Mouse (Mus musculus): ENCODE measurements around the gene Scrn1.

The Scrn1 gene

DNA sequence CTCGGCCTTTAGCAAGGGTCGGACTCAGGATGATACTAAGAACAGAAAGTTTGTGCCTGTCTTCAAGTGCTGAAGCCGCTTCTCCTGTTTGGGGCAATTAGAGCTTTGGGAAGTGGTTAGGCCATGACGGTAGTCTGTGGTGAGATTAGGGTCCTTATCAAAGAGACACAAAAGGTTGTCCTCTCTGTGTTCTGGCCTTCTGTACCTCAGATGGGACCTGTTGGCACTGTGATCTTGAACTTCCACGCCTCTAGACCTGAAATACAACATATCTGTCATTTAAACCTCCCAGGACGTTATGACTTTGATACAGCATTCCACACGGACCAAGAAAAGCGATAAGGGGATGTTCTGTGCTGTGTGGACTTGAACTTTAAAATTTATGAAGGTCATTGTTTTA lies 37.6 kb downstream of the Scrn1 start:
- DNase-seq = no peak

DNA sequence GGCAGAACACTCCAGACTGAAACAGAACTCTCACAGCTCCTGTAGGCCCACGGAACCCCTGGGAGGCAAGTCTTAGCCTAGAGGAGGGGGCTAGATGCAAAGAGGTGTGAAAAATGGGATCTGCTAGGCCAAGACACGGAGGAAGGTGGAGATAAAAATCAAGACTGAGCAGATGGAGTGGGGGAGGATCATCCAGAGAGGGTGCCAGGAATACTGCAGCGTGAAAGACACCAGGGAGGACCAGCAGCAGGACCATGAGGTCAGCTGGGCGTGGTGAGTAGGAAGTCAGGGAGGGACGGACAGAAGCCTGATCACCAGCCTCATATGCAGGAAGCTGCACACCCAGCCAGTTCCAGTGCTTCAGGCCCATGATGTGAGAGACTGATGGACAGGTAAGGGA lies 47.5 kb downstream of the Scrn1 start:
- DNase-seq = peak; percentile 83

DNA sequence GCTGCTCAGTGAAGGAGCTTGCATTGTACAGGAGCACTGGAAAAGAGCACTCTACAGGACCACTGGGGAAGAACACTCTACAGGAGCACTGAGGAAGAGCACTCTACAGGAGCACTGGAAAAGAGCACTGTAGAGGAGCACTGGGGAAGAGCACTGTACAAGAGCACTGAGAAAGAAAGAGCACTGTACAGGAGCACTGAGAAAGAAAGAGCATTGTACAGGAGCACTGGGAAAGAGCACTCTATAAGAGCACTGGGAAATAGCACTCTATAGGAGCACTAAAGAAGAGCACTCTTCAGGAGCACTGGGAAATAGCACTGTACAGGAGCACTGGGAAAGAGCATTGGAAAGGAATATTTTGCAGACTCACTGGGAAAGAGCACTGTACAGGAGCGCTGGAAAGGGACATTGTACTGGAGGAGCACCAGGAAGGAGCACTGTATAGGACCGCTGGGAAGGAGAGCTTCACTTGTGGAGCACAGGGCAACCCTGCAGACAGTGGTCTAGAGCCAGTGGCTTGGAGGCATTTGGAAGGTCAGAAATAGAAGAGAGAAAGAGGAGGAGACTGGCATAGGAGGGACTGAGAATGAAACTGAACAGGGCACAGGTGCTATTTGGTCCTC lies 49.7 kb downstream of the Scrn1 start:
- no peak for DNase-seq

DNA sequence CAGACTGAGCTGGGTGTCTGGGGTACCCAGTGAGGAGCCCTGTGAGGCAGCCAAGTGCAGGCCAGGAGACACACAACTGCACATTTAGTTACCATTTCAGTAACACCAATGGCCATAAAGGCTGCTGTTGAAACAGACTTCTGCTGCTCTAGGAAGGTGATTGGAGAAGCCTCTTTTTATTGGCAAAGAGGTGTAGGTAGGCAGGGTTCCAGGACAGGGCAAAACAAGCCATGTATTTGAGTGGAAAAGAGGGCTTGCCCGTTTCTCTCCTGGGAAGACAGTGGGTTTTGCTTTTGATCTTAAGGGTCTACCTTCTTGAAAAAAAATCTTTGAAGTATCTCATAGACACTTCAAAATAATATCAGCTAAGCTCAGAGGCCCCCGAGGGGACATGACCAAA lies 54.0 kb downstream of the Scrn1 start:
- peak; percentile 56 for DNase-seq

- DNase-seq = peak; percentile 45
These were observed 57.0 kb downstream of the Scrn1 start for GRCm38 (mm10) chr6:54509264-54509663.

- DNase-seq = no peak
These were observed 58.0 kb downstream of the Scrn1 start for GRCm38 (mm10) chr6:54508256-54508793.

DNA sequence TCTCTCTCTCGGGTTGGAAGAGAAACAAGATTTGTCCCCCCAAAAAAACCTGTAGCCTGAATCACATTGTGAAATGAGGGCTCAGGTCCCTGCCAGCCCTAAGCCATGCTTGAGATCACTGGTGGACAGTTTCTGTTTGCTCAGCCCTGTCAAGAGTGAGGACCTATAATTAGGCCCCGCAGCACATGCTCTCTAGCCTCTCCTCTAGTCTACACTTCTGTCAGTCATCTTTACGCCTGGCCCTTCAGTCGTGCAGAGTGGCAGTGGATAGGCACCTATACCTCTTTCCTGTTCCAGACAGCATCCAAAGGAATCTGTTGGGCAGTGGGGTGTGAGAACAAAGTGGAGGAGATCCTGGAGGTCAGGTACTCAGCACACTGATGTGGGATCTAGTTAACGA lies 58.5 kb downstream of the Scrn1 start:
- no peak for DNase-seq

DNA sequence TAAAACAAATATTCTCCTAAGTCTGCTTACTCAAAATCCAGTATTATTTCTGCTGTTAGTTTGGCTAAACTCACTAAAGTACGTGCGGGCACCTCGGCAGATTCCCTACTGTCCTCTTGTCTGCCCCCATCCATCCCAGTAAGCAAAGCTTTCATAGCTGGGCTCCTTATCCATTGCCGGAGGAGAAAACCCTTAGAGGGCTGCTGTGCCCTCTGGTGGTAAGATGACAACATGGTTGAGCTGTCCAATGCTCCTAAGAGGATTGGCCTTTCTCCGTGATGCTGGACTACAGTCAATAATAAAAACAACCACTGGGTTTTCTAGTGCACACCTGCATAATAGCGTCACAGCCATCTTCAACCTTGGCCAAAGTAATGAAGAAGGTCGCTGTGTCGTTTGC lies 59.3 kb downstream of the Scrn1 start:
- DNase-seq = peak; percentile 70

DNA sequence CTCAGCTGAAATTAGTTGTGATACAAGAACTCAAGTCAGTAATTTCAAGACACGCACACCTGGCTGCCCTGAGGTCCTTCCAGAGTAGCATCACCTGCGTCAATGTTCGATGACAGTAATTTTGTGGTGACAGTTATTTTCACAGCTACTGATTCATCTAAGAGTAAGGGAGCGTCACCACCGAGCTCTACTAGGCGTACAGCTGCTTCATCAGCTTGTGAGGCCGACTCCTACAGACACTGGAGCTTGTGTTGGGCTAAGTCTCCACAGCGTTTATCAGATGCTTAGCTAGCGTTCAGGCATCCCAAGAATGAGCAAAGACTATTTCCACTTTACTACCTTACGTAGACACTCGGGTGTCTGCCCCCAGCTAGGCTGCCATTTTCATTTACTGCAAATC lies 60.0 kb downstream of the Scrn1 start:
- DNase-seq = no peak

GRCm38 (mm10) chr6:54502661-54503115 lies 63.6 kb downstream of the Scrn1 start:
- DNase-seq = no peak

DNA sequence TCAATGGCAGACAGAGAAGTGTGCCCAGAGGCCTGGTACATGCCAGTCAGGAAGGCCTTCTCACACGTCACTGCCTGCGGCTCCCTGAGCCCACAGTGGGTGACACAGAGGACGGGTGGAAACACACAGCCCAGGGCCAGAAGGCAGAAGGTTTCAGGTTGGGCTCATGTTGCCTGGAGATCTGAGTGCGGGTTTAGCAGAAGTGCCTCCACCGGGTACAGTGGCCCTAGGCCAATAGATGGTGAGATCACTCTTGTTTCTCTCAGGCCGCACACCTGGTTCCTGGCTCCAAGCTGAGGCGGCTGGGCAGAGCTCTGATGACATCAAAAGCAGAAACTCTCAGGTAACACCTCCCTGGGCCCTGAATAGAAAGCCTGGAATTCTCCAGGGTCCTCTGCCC lies 70.1 kb downstream of the Scrn1 start:
- peak; percentile 76 for DNase-seq

GRCm38 (mm10) chr6:54494612-54495398 lies 71.5 kb downstream of the Scrn1 start:
- DNase-seq = no peak

DNA sequence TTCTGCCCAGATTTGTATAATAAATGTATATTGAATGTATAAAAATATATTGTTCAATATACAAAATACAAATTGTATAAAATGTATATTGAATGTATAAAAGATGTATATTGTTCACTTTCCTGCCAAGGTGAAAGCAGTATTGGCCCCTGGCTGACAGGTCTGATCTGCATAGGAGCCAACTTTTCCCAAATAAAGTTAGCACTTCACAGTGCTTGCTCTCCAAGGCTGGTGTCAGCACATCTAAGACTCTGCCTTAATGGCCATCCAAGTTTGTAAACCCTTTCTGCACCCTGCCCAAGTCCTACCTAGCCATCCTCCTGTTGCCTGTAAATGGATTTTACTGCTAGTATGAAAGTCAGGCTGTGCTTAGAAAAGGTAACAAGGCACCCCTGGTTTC lies 72.2 kb downstream of the Scrn1 start:
- DNase-seq = no peak

DNA sequence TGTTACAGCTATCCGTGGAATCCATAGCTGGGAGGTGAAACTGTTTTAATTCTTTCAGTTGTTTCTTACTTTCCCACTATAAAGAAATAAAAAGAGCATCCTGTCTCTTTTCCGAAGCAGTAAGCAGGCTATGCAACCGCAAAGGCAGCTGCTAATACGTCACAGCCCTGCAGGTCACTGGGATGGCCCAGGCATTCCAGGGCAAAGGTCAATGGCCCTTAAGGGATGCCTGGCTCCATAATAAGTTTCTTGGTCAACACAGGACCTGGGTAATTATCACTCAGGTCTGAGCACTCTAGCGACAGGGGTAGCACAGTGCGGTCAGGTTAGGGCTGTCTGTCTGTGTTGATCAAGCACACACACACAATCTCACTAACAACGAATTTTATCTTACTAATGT lies 75.2 kb downstream of the Scrn1 start:
- no peak for DNase-seq

DNA sequence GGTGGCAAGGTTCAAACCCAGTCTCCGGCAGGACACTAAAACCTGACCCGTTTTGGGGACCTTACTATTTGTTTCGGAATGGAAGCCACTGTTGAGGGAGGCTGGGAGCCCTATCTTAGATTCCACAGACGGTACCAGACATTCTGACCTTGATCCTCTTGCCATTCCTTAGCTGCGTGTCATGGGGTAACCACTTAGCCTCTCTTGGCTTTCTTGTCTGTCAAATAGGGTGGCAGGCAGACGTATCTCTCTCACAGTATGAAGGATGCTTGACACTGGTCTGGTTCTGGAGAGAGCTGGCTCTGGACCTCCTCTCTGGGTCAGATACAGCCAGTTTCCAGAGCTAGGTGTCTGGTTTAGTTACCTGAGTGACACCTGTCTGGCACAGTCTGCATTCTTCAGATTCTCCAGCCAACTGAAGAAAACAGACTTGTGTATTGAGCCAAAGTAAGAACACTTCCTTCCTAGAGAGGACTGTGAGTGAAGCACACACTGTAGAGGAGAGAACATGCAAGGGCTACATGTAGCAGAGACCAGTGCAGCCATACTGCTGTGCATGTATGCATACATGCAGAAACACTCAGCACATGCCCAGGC lies 80.2 kb downstream of the Scrn1 start:
- no peak for DNase-seq

GRCm38 (mm10) chr6:54485435-54485901 lies 80.8 kb downstream of the Scrn1 start:
- no peak for DNase-seq

GRCm38 (mm10) chr6:54485000-54485399 lies 81.3 kb downstream of the Scrn1 start:
- no peak for DNase-seq

DNA sequence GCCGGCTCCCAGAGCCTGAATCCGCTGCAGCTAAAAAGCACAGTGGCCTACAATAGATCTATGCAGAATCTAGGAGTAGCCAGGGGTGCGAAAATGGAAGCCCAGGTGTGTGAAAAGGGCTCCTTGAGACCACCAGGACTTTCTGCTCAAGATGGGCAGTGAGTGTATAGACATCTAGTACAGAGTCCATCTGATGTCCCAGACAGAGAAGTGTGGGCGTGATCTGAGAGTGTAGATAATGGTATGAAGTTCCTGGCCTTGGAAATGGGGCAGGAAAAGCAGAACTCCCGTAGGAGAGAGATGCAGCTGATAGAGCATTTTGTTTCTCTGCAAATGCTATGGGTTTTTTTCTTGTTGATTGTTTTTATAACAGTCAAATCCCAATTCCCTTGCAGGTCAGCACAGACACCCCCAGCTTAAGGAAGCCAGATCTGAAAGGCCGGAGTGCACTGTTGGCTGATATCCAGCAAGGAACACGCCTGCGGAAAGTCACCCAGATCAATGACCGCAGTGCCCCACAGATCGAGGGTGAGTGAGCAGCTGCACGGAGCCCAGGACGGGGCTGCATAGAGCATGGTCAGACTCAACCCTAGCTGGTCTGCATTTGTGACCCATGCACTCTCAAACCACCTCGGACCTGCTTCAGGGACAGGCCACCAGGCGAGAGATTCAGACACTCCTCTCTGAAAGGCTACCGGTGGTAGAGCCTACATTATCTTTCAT lies 84.7 kb downstream of the Scrn1 start:
- DNase-seq = no peak

GRCm38 (mm10) chr6:54478646-54479324 lies 87.5 kb downstream of the Scrn1 start:
- DNase-seq = peak; percentile 64

DNA sequence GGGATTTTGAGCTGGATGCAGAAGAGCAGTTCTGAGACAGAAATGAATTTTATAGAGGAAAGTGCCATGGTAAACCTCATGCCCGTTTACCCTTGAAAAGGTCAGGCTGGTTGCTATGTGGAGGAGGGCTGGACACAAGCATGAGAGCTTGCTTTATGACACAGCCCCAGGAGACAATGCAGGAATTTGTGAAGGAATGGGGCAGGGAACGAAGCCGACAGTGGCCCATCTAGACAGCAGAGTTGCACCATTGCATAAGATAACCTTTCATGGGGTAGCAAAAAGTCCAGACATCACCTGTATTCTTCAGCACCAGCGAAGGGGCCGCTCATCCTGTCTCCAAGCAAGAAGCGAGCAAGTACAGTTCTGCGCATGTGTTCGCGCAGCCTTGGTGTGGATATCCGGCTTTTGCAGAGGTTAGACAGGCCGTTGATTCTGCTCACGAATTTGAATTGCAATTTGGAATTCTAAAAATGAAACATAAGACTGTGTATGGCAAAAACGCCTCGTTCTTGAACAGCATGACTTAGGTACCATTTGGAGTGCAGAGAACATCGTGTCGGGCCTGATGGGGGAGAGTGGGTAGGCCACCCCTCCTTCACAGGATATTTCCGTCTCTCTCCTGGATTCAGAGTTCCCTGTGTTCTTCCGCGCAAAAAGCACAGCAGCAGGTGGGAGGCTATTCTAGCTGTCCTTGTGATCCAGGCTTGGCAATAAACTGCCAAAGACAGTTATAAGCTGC lies 90.2 kb downstream of the Scrn1 start:
- DNase-seq = no peak

- DNase-seq = no peak
These were observed 93.2 kb downstream of the Scrn1 start for GRCm38 (mm10) chr6:54472846-54473715.

All from cerebellum, adult 9-11 months (tissue).